Mouse (Mus musculus): ENCODE measurements at regions not wholly inside any gene's neighbourhood (a gene's known extent, or its start where the extent isn't known, plus 50 kb on each side); places are given as distances from the start of the nearest gene placed in this dataset.

DNA sequence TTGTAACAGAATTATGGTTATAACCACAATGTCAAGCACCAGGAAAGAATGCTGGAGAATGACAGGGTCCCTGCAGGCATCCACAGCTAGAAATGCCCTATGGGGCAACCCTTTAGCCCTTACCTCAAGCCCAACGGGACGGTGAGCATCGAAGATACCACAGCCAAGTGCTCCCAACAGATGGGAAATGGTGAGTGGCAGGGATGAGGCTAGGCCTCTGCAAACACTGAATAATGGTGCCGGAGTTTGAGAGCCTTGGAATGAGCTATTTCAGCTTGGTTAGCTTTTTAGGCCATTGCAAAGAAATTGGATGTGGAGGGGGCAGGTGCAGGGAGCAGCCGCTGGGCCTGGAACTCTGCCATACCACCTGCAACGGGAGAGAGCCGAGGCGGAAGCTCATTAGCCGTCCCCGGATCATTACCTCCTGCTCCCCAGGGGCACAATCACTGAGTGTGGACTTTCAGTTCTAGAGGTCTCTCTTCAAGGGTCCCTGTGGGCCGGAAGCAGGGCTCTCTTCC, 117.9 kb downstream of the Usp31 start:
- TF ChIP-seq POLR2A (IDR thresholded peaks at IDR 0.05; ENCODE audit: extremely low read depth, insufficient read depth, low read length) (no peak), CTCF (IDR thresholded peaks at IDR 0.05; ENCODE audit: low read depth, low read length) (no peak)
